Mouse (Mus musculus) embryo, embryonic 11 days (tissue): ENCODE results near the gene Zdhhc14.

ENCODE experiments used
- DNase-seq: peaks from one replicate; pipeline ENCODE4 v3.0.0-alpha.2; 2015

Zdhhc14 gene

DNA sequence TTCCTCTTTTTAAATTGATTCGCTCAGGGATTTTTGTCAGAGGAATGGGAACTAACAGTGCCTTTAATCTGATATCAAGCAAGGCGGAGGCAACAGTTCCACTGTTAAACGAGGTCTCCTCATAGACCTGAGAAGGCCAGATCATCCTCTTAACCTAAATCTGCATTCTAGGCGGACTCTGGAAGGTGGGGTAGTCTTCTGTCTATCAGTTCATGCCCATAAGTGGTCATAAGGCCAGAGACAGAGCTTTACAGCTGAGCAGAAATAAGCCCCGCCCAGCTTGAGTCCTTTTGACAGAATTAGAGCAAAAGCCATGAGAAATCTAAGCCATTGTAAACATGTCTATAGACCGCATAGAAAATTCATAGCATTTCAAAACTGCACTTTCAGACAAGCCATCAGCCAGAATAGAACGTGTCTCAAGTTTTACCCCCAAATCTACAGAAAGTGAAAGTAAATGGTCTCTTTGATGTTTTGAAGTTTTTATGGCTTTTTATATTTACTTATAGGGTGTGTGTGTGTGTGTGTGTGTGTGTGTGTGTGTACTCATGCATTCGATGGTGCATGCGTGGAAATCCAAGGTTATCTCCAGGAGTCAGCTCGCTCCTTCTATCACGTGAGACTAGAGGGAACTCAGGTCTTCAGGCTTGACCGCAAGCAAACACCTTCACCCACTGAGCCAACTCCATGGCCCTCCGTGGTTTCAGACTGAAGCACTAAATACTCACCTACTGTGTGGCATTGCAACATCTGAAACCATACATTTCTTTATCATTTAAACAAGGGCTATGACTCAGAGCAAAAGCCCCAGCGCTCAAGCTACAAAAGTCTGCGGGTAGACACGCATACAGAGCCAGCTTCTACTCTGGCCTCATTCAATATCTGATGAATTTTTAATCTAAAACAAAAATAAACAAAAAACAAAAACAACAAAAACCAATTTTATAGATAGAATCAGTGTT lies 255.5 kb downstream of the Zdhhc14 start:
- no peak for DNase-seq

DNA sequence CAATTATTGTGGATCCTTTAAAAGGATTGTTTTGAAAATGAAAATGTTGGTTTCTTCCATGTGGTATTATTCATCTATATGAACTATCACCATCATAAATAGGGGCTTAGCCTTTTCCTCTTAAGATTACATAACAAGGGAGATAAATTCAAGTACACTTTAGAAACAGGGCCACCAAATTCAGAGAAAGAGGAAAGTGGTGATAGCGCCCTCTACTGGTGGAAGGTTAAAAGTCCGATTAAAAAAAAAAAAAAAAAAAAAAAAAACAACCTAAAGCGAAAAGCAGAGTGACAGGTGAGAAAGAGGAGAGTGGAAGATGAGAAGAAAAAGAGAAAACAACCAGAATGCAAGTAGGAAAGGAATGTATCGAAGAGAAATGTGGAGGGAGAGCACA lies 256.1 kb downstream of the Zdhhc14 start:
- DNase-seq, result peak; percentile 71

DNA sequence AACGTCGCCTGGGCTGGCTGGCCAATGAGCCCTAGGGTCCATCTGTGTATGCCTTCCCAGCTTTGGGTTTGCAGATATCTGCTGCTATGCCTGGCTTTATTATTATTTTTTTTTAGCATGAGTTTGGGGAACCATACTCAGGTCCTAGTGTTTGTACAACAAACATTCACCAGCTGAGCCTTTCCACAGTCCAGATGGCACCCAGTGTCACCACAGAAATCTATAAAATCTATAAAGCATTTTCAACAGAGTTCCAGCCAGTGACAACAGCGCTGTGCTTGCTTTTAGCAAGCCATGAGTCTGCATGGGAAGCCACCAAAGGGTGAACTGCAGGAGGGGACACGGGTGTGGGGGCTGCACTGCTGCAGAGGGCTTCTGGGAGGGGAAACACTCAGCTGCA lies 257.9 kb downstream of the Zdhhc14 start:
- no peak for DNase-seq

DNA sequence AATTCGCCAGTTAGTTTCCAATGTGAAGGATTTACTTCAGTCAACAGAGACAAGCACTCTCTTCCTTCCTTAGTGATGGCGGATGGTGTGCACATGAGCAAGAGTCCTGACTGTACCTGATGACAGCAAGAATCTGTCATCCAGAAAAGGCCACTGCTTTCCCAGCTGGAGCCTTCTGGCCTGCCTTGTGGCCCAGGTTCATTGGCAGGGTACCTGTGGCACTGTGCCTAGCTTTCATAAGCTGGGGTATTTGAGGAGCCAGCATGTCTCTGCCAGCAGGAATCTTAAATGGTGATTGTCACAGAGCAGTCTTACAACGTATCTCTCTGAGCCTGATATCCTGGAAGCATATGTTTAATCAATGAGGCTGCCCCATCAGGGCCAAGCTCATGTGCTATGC lies 258.7 kb downstream of the Zdhhc14 start:
- no peak for DNase-seq

DNA sequence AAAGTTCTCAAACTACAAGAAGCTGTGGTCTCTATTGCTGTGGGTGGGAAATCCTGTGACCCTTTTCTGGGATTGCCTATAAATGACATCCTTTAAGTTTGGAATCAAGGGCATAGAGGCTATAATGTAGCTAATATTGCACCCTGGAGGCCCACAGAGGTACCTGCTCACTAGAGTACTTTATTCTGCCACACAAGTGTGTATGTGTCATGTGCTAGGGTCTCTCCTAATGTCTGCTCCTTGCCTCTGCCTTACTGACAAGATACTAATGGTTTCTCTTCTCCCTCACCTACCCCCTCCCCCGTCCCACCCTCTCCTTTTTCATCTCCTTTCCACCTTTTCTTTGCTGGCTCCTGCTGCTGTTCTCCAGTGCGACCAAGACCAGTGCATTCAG lies 260.0 kb downstream of the Zdhhc14 start:
- no peak for DNase-seq

DNA sequence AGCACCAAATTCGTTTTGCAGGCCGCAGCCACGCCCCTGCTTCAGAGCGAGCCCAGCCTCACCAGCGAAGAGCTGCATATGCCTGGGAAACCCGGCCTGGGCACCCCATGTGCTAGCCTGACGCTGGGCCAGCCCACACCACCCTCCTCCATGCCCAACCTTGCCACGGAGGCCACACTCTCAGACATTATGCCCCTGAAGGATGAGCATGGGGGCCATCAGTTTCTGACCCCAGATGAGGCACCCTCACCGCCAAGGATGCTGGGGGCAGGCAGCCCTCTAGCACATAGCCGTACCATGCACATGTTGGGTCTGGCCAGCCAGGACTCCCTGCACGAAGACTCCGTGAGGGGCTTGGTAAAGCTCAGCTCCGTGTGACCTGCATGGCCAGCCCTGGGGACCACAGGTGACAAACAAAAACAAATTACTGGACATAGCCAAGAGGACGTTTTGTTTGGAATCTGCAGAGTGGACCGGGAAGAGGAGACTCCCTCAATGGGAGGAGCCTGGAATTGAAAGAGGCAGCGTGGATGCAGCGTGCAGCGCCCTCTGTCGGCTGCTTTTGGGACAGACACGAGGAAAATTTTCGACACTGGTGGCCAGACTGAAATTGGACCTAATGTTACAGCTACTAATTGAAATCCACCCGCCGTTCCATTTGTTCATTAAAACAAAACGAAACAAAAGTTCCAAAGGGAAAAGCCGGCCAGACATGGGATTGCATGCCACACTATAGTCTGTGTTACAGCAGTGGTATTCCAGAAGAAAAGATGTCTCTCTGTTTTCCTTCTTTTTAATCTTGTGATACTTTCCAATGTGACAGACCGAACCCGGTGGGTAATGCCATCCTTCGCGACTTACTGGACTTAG lies 260.6 kb downstream of the Zdhhc14 start:
- DNase-seq, result peak; percentile 85

DNA sequence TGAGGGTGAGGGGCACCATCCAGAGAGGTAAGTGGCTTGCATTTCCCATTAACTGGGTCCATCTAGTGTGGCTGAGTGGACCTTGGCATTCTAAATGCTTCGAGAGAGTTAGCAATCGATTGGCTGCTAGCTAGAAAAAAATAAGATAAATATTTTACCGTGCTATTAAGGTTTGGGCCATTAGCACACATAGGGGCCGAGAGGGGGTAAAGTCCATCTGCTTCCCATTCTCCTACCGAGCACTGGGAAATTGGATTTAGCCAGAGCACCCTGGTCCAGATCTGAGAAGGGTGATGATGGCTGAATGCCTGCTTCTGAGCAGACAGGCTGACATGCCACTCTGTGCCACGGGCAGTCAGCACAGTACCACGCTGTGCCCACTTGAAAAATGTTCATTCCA lies 263.1 kb downstream of the Zdhhc14 start:
- DNase-seq, result no peak

DNA sequence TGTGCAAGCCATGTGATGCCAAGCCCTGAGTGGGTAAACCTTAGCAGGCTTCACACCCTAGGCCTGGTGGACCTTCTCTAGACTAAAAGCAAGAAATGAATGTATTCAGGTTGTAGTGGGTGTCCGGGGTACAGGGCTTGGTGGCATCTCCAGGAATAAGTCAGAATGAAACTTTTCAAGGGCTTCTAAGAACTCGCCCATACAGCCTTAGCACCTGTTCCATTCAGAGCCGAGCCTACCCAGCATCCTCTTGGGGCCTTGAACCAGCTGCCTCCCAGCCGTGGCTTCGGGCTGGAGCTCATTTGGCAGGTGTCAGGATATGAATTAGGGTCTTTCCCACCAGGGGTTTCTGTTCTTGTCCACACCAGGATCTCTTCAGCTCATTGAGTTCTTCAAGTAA lies 263.7 kb downstream of the Zdhhc14 start:
- DNase-seq, result no peak

DNA sequence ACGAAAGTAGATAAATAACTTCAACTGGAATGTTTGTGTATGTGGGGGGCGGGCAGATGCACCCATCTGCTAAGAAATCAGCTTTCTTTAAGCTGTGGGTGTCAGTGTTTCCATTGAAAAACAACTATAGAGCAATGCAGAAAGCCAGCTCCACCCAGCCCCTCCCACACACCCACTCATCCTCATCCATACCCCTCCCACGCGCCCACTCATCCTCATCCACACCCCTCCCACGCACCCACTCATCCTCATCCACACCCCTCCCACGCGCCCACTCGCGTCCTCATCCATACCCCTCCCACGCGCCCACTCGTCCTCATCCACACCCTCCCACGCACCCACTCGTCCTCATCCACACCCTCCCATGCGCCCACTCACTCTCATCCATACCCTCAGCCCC lies 264.5 kb downstream of the Zdhhc14 start:
- no peak for DNase-seq

DNA sequence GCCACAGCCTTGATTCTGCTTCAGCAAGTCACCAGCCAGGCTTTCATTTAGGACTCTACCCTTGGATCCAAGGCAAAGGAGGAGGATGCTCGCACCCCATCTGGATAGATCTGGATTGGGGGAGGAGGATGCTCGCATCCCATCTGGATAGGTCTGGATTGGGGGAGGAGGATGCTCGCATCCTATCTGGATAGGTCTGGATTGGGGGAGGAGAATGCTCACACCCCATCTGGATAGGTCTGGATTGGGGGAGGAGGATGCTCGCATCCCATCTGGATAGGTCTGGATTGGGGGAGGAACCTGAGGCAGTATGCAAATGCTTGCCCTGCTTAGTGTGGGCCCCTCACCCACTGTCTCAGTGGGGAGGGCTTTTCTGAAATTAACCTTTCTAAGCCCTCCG lies 271.4 kb downstream of the Zdhhc14 start:
- no peak for DNase-seq

DNA sequence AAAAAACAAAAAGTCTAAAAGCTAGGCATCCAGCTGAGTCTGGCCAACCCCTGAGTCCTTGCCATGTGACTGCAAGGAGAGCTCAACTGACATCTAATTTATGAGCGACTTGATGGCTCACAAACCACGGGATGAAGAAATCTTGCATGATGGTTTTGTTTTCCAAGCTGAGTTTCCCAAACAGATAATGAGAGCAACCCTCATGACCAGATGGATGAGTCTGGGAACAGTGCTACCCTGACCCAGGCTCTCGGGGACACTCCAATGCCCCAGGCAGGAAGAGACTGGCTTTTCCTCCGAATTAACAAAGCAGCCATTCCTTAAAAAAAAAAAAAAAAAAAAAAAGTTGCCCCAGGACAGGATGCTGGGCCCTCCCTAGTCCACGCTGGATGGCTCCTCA lies 271.9 kb downstream of the Zdhhc14 start:
- no peak for DNase-seq

DNA sequence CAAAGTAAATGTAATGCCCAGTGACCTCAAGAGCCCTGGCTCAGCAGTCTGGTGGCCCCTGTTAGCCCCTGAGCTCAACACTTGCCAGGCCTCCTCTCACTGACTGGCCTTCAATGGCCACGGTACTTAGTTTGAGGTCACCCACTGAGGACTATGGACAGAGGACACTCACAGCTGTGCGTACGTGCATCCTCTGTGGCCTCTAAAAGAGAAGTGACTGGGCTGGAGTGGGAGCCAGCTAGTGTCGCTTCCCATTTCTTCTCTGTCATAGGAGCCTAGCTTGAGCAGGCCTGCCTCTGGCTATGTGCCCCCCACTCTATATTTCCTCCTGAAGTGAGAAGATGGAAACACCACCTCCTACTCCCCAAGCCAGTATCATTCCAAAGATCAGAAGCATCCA lies 273.4 kb downstream of the Zdhhc14 start:
- no peak for DNase-seq

DNA sequence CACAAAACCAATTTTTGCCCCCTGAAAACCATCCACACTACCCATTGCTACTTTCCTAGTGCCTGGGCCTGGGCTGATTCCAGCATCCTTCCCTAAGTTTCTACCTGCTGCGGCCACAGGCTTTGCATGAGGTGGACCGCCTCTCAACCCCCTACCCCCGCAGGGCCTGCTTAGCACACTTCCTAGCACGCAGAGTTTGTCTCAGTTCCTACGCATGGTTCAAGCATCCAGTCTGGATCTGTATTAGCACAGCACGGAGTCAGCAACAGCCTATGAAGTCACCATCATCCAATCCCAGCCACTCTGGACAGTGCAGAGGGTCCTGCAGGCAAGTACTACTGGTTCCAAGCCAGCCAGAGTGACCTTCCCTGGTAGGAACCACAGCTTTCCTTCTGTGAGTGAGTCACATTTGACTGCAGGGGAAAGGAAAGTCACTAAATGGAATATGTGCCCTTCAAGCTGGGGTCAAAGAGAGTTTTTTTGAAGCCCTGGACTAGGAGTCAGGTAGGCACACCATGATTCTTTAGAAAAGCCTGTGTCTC lies 275.9 kb downstream of the Zdhhc14 start:
- no peak for DNase-seq

DNA sequence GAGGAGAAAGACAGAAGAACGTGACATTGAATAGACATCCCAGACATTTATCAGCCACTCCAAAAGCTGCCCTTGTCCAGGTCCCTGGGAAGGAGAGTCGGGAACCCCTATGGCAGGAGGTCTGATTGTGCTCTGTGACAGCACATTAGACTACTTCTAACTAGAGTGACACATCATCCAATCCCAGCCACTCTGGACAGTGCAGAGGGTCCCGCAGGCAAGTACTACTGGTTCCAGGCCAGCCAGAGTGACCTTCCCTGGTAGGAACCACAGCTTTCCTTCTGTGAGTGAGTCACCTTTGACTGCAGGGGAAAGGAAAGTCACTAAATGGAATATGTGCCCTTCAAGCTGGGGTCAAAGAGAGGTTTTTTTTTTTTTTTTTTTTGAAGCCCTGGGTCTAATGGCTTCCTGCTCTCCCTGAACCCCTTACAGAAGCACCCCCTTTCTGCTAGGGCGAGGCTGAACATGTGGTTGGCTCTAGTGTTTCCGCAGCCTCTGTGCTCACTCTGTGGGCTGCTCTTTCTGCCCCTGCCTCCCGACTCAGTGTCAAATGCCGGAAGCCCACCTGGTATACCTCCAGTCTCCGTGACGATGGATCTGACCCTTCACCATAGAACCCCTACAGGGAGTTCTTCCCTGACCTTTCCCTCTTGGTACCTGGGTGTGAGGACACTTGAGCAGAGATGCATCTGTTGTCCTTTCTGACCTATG lies 276.6 kb downstream of the Zdhhc14 start:
- no peak for DNase-seq

DNA sequence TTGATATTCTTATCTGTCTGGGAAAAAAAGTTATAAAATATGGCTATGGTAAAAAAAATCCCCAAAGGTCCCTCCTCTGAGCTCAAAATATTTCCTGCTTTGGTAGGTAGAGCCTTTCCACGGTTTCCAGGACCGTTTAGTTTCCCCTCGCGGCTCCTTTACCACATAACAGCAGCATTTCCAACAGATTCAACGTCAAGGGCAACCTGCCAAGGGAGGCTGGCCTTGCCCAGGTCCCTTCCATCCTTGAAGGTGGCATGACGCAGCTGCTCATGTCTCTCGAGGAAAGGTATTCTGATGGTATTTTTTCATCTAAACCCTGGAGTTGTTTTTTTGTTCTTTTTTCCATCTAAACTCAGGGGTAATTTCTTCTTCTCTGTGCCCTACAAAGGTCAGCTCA lies 277.4 kb downstream of the Zdhhc14 start:
- no peak for DNase-seq

DNA sequence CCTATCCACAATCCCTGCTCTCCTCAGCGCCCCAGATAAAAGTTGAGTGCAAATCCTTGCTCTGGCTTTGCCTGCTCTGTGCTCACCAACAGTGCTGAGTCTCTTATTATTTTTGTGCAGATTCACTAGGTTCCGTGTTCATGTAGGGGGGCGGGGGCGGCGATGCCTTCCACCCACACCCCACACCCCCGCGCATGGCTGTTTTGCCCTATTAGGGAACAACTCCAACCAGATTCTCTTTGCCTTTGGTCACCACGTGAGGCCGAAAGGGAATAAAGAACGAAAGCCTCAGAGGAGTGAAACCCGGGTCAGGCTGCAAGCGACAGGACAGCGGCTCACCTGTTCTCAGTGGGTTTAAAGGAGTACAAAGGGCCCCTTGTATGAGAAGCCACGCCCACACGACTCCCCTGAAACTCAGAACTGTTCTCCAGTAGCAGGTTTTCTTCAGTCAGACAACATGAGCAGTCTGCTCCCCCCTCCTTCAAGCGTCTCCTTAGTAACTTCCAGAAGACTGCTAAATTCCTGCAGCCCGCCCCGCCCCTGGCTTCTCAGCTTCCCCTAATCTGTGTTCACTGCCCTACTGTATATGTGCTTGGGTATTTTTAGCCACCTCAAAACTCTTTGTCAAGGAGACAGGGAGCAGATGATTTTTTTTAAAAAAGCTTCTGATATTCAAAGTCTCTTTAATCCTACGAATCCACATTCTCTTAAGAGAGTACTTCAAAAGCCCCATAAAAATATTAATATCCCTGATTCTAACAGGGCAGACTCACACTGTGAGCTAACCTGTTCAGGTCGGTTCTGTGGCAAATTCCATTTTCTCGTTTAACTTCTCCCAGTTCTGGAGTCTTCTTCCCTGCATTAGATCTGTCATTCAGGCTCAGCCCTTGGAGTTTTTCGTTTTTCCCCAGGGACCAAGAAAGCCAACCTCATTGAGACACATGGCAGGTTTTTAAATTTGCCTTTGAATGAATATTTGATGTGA lies 278.2 kb downstream of the Zdhhc14 start:
- DNase-seq, result peak; percentile 83

DNA sequence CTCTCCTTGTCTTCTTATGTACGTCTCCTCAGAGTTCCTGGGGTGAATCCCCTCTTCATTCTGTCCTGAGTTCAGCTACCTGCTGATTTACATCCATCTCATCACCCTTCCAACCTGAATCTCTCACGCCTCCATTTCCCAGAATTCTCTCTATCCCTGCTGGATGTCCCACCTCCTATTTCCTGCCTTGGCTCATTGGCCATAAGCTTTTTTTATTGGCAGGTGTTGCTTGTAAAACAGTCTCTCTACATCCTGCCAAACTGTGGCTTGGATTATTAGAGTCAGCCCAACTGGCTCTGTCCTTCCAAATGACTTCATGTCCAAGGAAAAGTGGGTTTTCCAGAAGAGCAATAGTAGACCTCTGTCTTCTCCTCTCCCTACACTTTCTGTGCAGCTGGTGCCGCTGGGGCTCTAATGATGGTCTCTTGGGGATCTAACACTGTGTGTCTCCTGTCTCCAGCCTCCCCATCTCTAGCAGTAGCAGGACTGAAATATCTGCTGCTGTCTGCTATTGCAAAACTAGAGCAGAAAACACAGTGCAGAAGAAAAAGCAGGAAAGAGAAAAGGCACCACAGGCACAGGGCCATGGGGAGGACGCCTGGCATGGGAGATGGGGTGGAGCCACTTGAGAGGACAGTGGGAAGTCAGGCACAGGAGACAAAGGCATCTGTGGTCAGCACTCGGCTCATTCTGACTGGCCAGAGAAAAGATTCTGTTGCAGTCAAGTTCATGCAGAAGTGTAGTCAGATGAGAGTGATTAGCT lies 288.0 kb downstream of the Zdhhc14 start:
- no peak for DNase-seq

DNA sequence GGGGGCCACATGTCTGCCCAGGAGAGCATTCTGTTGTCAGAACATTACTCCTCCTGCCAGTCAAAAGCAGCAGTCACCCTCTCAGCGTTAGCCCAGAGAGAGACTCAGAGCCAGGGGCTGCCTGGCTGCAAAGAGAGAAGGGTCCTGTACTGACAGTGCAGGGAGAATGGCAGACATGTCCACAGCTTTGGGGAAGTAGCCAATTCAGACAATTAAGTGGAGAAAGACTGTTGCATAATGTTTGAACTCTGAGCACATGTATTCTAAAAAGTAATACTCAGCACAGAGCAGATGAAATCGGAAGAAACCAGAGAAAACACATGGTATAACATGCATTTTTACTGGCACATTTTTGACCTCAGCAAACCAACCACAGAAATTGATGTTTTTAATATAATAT lies 292.9 kb downstream of the Zdhhc14 start:
- DNase-seq, result no peak

DNA sequence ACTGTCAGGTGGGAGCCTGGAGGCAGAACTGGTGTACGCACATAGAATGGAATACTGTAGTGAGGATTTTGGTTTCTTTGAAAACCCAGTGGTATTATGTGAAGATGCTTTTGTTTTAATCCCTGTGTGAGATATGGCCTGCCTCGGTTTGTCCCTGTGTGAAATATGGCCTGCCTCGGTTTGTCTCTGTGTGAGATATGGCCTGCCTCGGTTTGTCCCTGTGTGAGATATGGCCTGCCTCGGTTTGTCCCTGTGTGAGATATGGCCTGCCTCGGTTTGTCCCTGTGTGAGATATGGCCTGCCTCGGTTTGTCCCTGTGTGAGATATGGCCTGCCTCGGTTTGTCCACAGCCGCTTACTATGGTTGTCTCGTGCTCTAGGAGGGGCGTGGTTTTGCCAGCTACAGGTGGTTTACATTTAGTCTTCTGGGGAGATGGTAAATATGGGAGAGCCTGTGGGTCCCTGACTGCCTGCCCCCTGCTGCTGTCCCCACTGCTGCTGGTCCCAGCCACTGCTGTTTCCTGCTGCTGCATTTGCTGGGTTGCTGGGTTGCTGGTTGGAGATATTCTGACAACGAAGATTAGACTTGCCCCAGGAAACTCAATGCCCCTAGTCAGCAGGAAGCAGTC lies 299.9 kb downstream of the Zdhhc14 start:
- DNase-seq, result no peak

DNA sequence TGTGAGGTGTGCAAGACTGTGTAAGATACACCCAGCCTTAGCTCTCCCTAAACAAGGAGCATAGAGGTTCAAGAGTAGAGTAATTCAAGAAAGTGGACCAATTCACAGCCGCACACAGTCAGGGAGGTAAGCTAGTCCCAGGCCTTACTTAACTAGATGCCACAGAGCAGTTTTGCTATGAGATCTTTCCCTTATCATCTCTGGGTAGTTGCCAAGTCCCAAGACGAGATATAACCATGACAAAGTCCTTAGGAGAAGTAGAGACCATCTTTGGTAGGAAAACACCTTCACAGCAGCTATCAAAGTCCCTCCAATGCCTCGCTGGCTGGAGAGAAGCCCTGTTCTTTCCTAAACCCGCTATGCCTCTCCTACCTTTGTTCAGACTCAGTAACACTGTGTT lies 301.2 kb downstream of the Zdhhc14 start:
- no peak for DNase-seq
